Mouse (Mus musculus) layer of hippocampus, adult 9-11 months (tissue): ENCODE data around the gene Pik3cd.
"Not testable (repeated sequence)": the region's sequence is repeated elsewhere in the genome, so short reads cannot be mapped to it uniquely, and the experiment has no call there.

ENCODE experiments used
- DNase-seq: peaks from one replicate; pipeline ENCODE4 v3.0.0; 2022

Pik3cd gene

GRCm38 (mm10) chr4:149702210-149702979, at the start of gene Pik3cd:
Gene Pik3cd (minus strand): TSS chr4:149702571.
- DNase-seq, result peak; percentile 80

GRCm38 (mm10) chr4:149750671-149751070, 48.3 kb upstream of the Pik3cd start:
- DNase-seq, result no peak

GRCm38 (mm10) chr4:149749663-149750015, 47.3 kb upstream of the Pik3cd start:
- not testable (repeated sequence) for DNase-seq

GRCm38 (mm10) chr4:149749003-149749662, 46.8 kb upstream of the Pik3cd start:
- no peak for DNase-seq

GRCm38 (mm10) chr4:149744119-149744518, 41.7 kb upstream of the Pik3cd start:
- DNase-seq, result no peak

- DNase-seq, result no peak
Measured at GRCm38 (mm10) chr4:149742011-149742530, 39.7 kb upstream of the Pik3cd start.

- no peak for DNase-seq
Measured at GRCm38 (mm10) chr4:149740301-149740700, 37.9 kb upstream of the Pik3cd start.

- DNase-seq, result no peak
Measured at GRCm38 (mm10) chr4:149739478-149739877, 37.1 kb upstream of the Pik3cd start.

- peak; percentile 95 for DNase-seq
Measured at GRCm38 (mm10) chr4:149737383-149738324, 35.3 kb upstream of the Pik3cd start, which contains the start of gene Tmem201. Gene Tmem201 (minus strand): TSS chr4:149738044.

- DNase-seq, result no peak
Measured at GRCm38 (mm10) chr4:149736581-149736980, 34.2 kb upstream of the Pik3cd start.

- DNase-seq, result no peak
Measured at GRCm38 (mm10) chr4:149735624-149736250, 33.4 kb upstream of the Pik3cd start.

GRCm38 (mm10) chr4:149734730-149735475, 32.5 kb upstream of the Pik3cd start:
- DNase-seq, result no peak

GRCm38 (mm10) chr4:149734246-149734645, 31.9 kb upstream of the Pik3cd start:
- no peak for DNase-seq

GRCm38 (mm10) chr4:149733748-149734147, 31.4 kb upstream of the Pik3cd start:
- no peak for DNase-seq

- no peak for DNase-seq
Measured at GRCm38 (mm10) chr4:149732800-149733199, 30.4 kb upstream of the Pik3cd start.

GRCm38 (mm10) chr4:149732313-149732712, 29.9 kb upstream of the Pik3cd start:
- DNase-seq, result no peak

GRCm38 (mm10) chr4:149730827-149731226, 28.5 kb upstream of the Pik3cd start:
- DNase-seq, result no peak

- DNase-seq, result no peak
Measured at GRCm38 (mm10) chr4:149728810-149729209, 26.4 kb upstream of the Pik3cd start.

- DNase-seq, result no peak
Measured at GRCm38 (mm10) chr4:149727636-149728035, 25.3 kb upstream of the Pik3cd start.

- peak; percentile 64 for DNase-seq
Measured at GRCm38 (mm10) chr4:149725661-149726350, 23.4 kb upstream of the Pik3cd start.

GRCm38 (mm10) chr4:149724916-149725470, 22.6 kb upstream of the Pik3cd start:
- DNase-seq, result no peak
